Mouse (Mus musculus) adrenal gland, adult (tissue): ENCODE results near the gene Maml2.
A peak's percentile ranks its signal among the peaks of the same experiment; 100 is the strongest.

Source experiments
- DNase-seq, 2 experiments: peaks; one replicate each; pipeline ENCODE4 v3.0.0; 2022 to 2023; ENCODE audit warnings: low spot score in 1 of 2; ENCODE audit not compliant: inconsistent age in 2 of 2

Gene Maml2

GRCm38 (mm10) chr9:13309807-13310206 is 12.1 kb downstream of the Maml2 start:
- DNase-seq: no peak

GRCm38 (mm10) chr9:13310236-13310635 is 12.5 kb downstream of the Maml2 start:
- no peak for DNase-seq

- no peak for DNase-seq
Observed at GRCm38 (mm10) chr9:13311094-13311493, 13.3 kb downstream of the Maml2 start.

- DNase-seq: no peak
Observed at GRCm38 (mm10) chr9:13313923-13314322, 16.2 kb downstream of the Maml2 start.

- DNase-seq: no peak
Observed at GRCm38 (mm10) chr9:13314577-13315004, 16.8 kb downstream of the Maml2 start.

GRCm38 (mm10) chr9:13315393-13315792 is 17.6 kb downstream of the Maml2 start:
- DNase-seq: no peak

GRCm38 (mm10) chr9:13319566-13319965 is 21.8 kb downstream of the Maml2 start:
- no peak for DNase-seq

- no peak for DNase-seq
Observed at GRCm38 (mm10) chr9:13320800-13321364, 23.1 kb downstream of the Maml2 start.

- no peak for DNase-seq
Observed at GRCm38 (mm10) chr9:13323074-13323473, 25.3 kb downstream of the Maml2 start.

GRCm38 (mm10) chr9:13323612-13324011 is 25.9 kb downstream of the Maml2 start:
- peak in 1 of 2 experiments; percentile 44 for DNase-seq

GRCm38 (mm10) chr9:13414230-13414766 is 116.5 kb downstream of the Maml2 start:
- no peak for DNase-seq

- peak; percentile 75 to 92 for DNase-seq
Observed at GRCm38 (mm10) chr9:13425031-13425940, 127.5 kb downstream of the Maml2 start.

- DNase-seq: no peak
Observed at GRCm38 (mm10) chr9:13429477-13430125, 131.8 kb downstream of the Maml2 start.

- peak in 1 of 2 experiments; percentile 44 for DNase-seq
Observed at GRCm38 (mm10) chr9:13430302-13430701, 132.5 kb downstream of the Maml2 start.

GRCm38 (mm10) chr9:13430744-13431143 is 133.0 kb downstream of the Maml2 start:
- no peak for DNase-seq

- DNase-seq: no peak
Observed at GRCm38 (mm10) chr9:13431646-13432045, 133.9 kb downstream of the Maml2 start.

GRCm38 (mm10) chr9:13433501-13434090 is 135.8 kb downstream of the Maml2 start:
- peak; percentile 64 to 90 for DNase-seq

- no peak for DNase-seq
Observed at GRCm38 (mm10) chr9:13440911-13441310, 143.2 kb downstream of the Maml2 start.

GRCm38 (mm10) chr9:13442012-13442735 is 144.4 kb downstream of the Maml2 start:
- peak; percentile 41 to 75 for DNase-seq

GRCm38 (mm10) chr9:13443484-13444211 is 145.9 kb downstream of the Maml2 start:
- DNase-seq: no peak
